Mouse (Mus musculus): Measurements from ENCODE around the gene Map7d3. TPM values are rescaled to one million over a fixed set of nuclear protein-coding genes. Genes with fewer than 3 reads are reported as not detected.

The Map7d3 gene
- polyA plus RNA-seq, 1 experiment, result 1.9 TPM

DNA sequence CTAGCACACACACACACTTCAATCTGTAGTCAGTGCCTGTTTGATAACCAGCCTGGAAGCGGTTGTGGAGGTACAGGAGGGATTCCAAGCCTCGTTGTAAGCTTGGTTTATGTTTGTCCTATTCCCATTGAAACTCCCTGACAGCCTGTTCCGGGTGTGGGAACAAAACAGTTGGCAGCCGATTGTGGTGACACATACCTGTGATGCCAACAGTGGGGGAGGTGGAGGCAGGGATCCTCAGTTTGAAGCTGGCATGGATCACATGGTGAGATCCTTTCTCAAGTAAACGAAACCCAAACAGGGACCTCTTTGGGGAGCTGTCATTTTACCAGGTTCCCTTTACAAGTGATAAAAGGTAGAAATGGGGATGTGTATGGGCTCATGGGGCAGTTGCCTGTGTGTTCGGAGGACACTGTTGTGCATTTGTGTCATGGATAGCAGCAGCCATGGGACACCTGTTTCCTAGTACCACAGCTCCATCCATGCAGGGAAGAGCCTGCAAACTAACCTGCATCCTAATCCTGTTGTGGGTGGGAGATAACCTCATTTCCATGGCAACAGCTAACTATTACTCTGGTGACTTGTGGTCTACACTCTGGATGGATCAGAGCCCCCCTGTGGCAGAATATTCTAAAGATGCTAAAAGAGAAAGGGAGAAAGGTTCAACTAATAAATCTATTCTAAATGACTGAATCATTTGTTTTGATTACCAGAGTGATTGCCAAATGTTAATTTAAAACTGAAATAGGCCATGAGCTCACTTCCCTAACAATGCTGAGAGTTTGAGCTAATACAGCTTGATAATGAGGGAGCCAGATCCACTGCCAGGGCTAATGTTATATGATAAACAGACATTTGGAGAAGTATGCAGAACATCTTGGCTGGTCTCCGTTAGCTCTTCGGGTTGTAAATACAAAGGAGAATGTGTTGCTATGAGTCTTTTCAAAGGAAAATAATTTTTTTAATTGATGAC lies 68.5 kb downstream of the Map7d3 start:
- H3K4me3 ChIP-seq (replicated peaks; ENCODE audit: control insufficient read depth, low read depth, low read length), result no peak overlapping the region
- WGBS, result 76% methylated on average over 8 of the region's 8 CpGs
- TF ChIP-seq POLR2A (IDR thresholded peaks at IDR 0.05; ENCODE audit: borderline replicate concordance, control insufficient read depth, low read depth, low read length) (no peak), CTCF (IDR thresholded peaks at IDR 0.05; ENCODE audit: control insufficient read depth, insufficient read depth, low read length) (no peak)
- no peaks in the 10 kb centered on the region for H3K4me1 ChIP-seq (ENCODE audit: control insufficient read depth, insufficient read depth, low read length)
- no peak overlapping the region for H3K27ac ChIP-seq (ENCODE audit: control insufficient read depth, insufficient read depth, low read depth, low read length, poor library complexity)

DNA sequence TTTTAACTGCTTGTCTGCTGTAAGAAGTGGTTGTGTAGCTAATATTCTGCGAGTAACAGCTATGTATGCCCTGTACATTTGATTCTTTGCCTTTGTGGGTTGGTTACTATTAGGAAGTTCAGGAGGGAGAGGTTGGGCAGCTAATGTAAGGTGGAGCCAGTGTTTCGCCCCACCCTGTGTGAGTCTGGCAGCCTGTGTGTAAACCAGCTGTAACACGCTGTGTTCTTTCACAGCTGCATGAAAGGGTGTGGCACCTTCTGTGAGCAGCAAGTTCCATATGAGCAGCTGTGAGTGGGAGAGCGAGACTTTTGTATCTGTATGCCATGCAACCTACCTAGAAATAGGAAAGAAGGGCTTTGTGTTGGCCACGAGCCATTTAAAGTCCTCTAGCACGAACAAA lies 70.0 kb downstream of the Map7d3 start:
- no peak for TF ChIP-seq POLR2A (IDR thresholded peaks at IDR 0.05; ENCODE audit: borderline replicate concordance, control insufficient read depth, low read depth, low read length)
- no peak for TF ChIP-seq CTCF (IDR thresholded peaks at IDR 0.05; ENCODE audit: control insufficient read depth, insufficient read depth, low read length)
- H3K4me3 ChIP-seq (replicated peaks; ENCODE audit: control insufficient read depth, low read depth, low read length), result no peak overlapping the region
- H3K4me1 ChIP-seq (ENCODE audit: control insufficient read depth, insufficient read depth, low read length), result no peaks in the 10 kb centered on the region
- H3K27ac ChIP-seq (ENCODE audit: control insufficient read depth, insufficient read depth, low read depth, low read length, poor library complexity), result no peak overlapping the region
- WGBS, result 62% methylated on average over 6 of the region's 6 CpGs

DNA sequence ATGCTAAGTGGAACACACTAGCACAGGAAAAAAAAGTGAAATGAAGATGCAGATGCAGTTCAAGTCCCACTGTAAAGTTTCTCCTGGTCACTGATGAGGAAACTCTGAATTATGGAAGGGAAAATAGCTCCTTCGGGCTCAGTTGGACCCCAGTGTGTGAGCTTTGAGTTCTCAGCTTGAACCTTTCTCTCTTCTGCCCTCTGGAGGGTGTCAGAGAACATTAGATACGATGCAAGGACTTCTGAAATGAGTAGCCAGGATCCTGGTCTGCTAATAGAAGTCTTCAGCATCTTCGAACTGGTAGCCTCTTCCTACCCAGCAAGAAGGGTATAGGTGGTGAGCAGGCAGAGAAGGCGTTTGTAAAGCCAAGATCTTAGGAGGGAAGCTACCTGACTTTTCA lies 70.6 kb downstream of the Map7d3 start:
- Histone ChIP-seq H3K27ac (ENCODE audit: control insufficient read depth, insufficient read depth, low read depth, low read length, poor library complexity) (no peak overlapping the region), H3K4me1 (ENCODE audit: control insufficient read depth, insufficient read depth, low read length) (no peaks in the 10 kb centered on the region), H3K4me3 (replicated peaks; ENCODE audit: control insufficient read depth, low read depth, low read length) (no peak overlapping the region)
- WGBS, result 40% methylated on average over 4 of the region's 4 CpGs
- TF ChIP-seq POLR2A (IDR thresholded peaks at IDR 0.05; ENCODE audit: borderline replicate concordance, control insufficient read depth, low read depth, low read length) (no peak), CTCF (IDR thresholded peaks at IDR 0.05; ENCODE audit: control insufficient read depth, insufficient read depth, low read length) (no peak)

Other genes with a start within 250 kb of the Map7d3 start
- 3.0 and 4.2 TPM in 2 replicates for gene Mmgt1, start 224.3 kb downstream of the Map7d3 start, polyA plus RNA-seq (2011; ENCODE audit: insufficient read depth, insufficient read length, low replicate concordance, missing spikeins)
- gene Slc9a6, start 212.6 kb downstream of the Map7d3 start, polyA plus RNA-seq (2011; ENCODE audit: insufficient read depth, insufficient read length, low replicate concordance, missing spikeins), result 3.5 and 4.4 TPM in 2 replicates
- 13.2 and 16.9 TPM in 2 replicates for gene Fhl1, start 90.5 kb downstream of the Map7d3 start, polyA plus RNA-seq (2011; ENCODE audit: insufficient read depth, insufficient read length, low replicate concordance, missing spikeins)
- not detected in 2 replicates for gene Adgrg4, start 47.8 kb upstream of the Map7d3 start, polyA plus RNA-seq (2011; ENCODE audit: insufficient read depth, insufficient read length, low replicate concordance, missing spikeins)
- not detected in 2 replicates for gene Brs3, start 220.7 kb upstream of the Map7d3 start, polyA plus RNA-seq (2011; ENCODE audit: insufficient read depth, insufficient read length, low replicate concordance, missing spikeins)
- gene Htatsf1, start 231.3 kb upstream of the Map7d3 start, polyA plus RNA-seq (2011; ENCODE audit: insufficient read depth, insufficient read length, low replicate concordance, missing spikeins), result 24.4 and 34.6 TPM in 2 replicates